ENCODE assay signal across 8 mouse cellular contexts in genomic region chr13:68581747-68582516, GRCm38 (mm10). TPM values are rescaled to one million over a fixed set of nuclear protein-coding genes. Genes with fewer than 3 reads are reported as not detected.
DNase-seq lines count a peak whose midpoint lies in the region; ATAC-seq and TF ChIP-seq lines count a peak whose summit lies in the region.

TSS of gene Mtrr (minus strand) at chr13:68582149.
TSS of gene Fastkd3 (plus strand) at chr13:68582234.

- TF ChIP-seq EP300 in heart, adult 2 months (IDR thresholded peaks at IDR 0.05; ENCODE audit: insufficient read depth, low read depth, low read length) = 0 out of 2 replicates have a peak, but pooled peaks have one; percentile 31

- H3K4me3 ChIP-seq in embryonic facial prominence, embryonic 14.5 days (ENCODE audit: low read depth, low read length) = peak within 1 kb of the TSS; percentile 87
- peak within 1 kb of the TSS; percentile 93 for H3K4me3 ChIP-seq in heart, adult 2 months
- peak within 1 kb of the TSS; percentile 80 for H3K4me3 ChIP-seq in limb, embryonic 13.5 days
- peak within 1 kb of the TSS; percentile 86 for H3K4me3 ChIP-seq in midbrain, embryonic 16.5 days (ENCODE audit: low read depth, low read length)

- TF ChIP-seq POLR2A in heart, adult 2 months (IDR thresholded peaks at IDR 0.05; ENCODE audit: insufficient read depth, low read depth, low read length) = peak; percentile 81

- TF ChIP-seq CTCF in heart, adult 2 months (IDR thresholded peaks at IDR 0.05) = no peak

- under 1% methylated on average over 58 of the region's 81 CpGs for WGBS in embryonic facial prominence, embryonic 14.5 days
- WGBS in heart, adult 2 months = under 1% methylated on average over 81 of the region's 81 CpGs
- WGBS in limb, embryonic 13.5 days = under 1% methylated on average over 81 of the region's 81 CpGs
- WGBS in midbrain, embryonic 16.5 days = under 1% methylated on average over 81 of the region's 81 CpGs

- peak within 1 kb of the TSS; percentile 94 for H3K4me2 ChIP-seq in embryonic facial prominence, embryonic 14.5 days (ENCODE audit: low read depth, low read length)
- peak within 1 kb of the TSS; percentile 93 for H3K4me2 ChIP-seq in limb, embryonic 13.5 days (replicated peaks)
- H3K4me2 ChIP-seq in midbrain, embryonic 16.5 days (ENCODE audit: low read length) = peak within 1 kb of the TSS; percentile 97

- intact Hi-C loops in heart, adult 2 months (cut with DNase I) = loop anchor here (10.0 kb wide), 4 partner anchors 903 to 1233 kb away; partner anchors contain the start of genes Nsun2, Srd5a1 and Tent4a

- peak; percentile 90 for DNase-seq in 3T3-L1 (ENCODE audit: low read depth, low spot score)
- peak; percentile 98 for DNase-seq in adrenal gland, postnatal 4 days (ENCODE audit: low spot score in 2 of 2)
- peak; percentile 98 for DNase-seq in embryonic facial prominence, embryonic 14.5 days (ENCODE audit: low spot score)
- DNase-seq in heart, adult 2 months = peak; percentile 97 to 98
- peak; percentile 98 for DNase-seq in kidney, adult 8-10 months
- peak; percentile 83 to 93 for DNase-seq in spleen, postnatal 10 days (ENCODE audit: low spot score in 2 of 2)

- ATAC-seq in embryonic facial prominence, embryonic 14.5 days (ENCODE audit: low read depth) = peak; percentile 100
- ATAC-seq in limb, embryonic 13.5 days (ENCODE audit: low FRiP score, low read depth) = peak; percentile 99
- ATAC-seq in midbrain, embryonic 16.5 days = peak; percentile 99

- H3K27me3 ChIP-seq in embryonic facial prominence, embryonic 14.5 days (replicated peaks; ENCODE audit: control insufficient read depth, insufficient read depth, low read length) = no peaks in the 10 kb centered on the region
- H3K27me3 ChIP-seq in heart, adult 2 months (ENCODE audit: control insufficient read depth, insufficient read depth, low read length) = no peaks in the 10 kb centered on the region
- H3K27me3 ChIP-seq in limb, embryonic 13.5 days = no peaks in the 10 kb centered on the region
- no peaks in the 10 kb centered on the region for H3K27me3 ChIP-seq in midbrain, embryonic 16.5 days (ENCODE audit: control insufficient read depth, insufficient read depth, low read depth, low read length)

- peaks cover 6% of the 10 kb centered on the region; the same call in 1 of the 2 replicates for H3K4me1 ChIP-seq in embryonic facial prominence, embryonic 14.5 days (ENCODE audit: control insufficient read depth, insufficient read depth, low read length)
- H3K4me1 ChIP-seq in heart, adult 2 months (ENCODE audit: control insufficient read depth, insufficient read depth, low read length) = peaks cover 2% of the 10 kb centered on the region
- H3K4me1 ChIP-seq in limb, embryonic 13.5 days = peaks cover 18% of the 10 kb centered on the region
- peaks cover 20% of the 10 kb centered on the region for H3K4me1 ChIP-seq in midbrain, embryonic 16.5 days (ENCODE audit: control insufficient read depth, insufficient read depth, low read length)

- no peaks in the 10 kb centered on the region for H3K9me3 ChIP-seq in embryonic facial prominence, embryonic 14.5 days (ENCODE audit: control insufficient read depth, low read length)
- H3K9me3 ChIP-seq in limb, embryonic 13.5 days = no peaks in the 10 kb centered on the region
- no peaks in the 10 kb centered on the region for H3K9me3 ChIP-seq in midbrain, embryonic 16.5 days (replicated peaks; ENCODE audit: control insufficient read depth, low read length, poor library complexity, severe bottlenecking)

- H3K9ac ChIP-seq in embryonic facial prominence, embryonic 14.5 days (ENCODE audit: low read depth, low read length) = peak within 1 kb of the TSS; percentile 85
- H3K9ac ChIP-seq in heart, adult 2 months (ENCODE audit: low read depth, low read length) = peak within 1 kb of the TSS; percentile 69
- peak within 1 kb of the TSS; percentile 83 for H3K9ac ChIP-seq in limb, embryonic 13.5 days
- H3K9ac ChIP-seq in midbrain, embryonic 16.5 days (ENCODE audit: low read depth, low read length) = peak within 1 kb of the TSS; percentile 81

- H3K79me2 ChIP-seq in heart, adult 2 months (replicated peaks; ENCODE audit: control insufficient read depth, insufficient read depth, low read length) = no peaks in the 10 kb centered on the region

- peaks cover 44% of the 10 kb centered on the region for H3K36me3 ChIP-seq in embryonic facial prominence, embryonic 14.5 days (ENCODE audit: control insufficient read depth, insufficient read depth, low read length)
- H3K36me3 ChIP-seq in heart, adult 2 months (ENCODE audit: control insufficient read depth, insufficient read depth, low read length) = no peaks in the 10 kb centered on the region
- H3K36me3 ChIP-seq in limb, embryonic 13.5 days = peaks cover 50% of the 10 kb centered on the region
- H3K36me3 ChIP-seq in midbrain, embryonic 16.5 days (ENCODE audit: control insufficient read depth, insufficient read depth, low read length) = peaks cover 13% of the 10 kb centered on the region

- peak within 1 kb of the TSS; percentile 81 for H3K27ac ChIP-seq in embryonic facial prominence, embryonic 14.5 days (replicated peaks; ENCODE audit: low read depth, low read length)
- peak within 1 kb of the TSS; percentile 90 for H3K27ac ChIP-seq in heart, adult 2 months
- peak within 1 kb of the TSS; percentile 73; the same call in 1 of the 2 replicates for H3K27ac ChIP-seq in limb, embryonic 13.5 days
- peak within 1 kb of the TSS; percentile 80 for H3K27ac ChIP-seq in midbrain, embryonic 16.5 days (ENCODE audit: low read length)

RNA-seq across cellular contexts. Expression of gene Mtrr, which starts in this region (rescaled TPM):
- 10 to 100 TPM; 26.0 to 30.0 TPM for total RNA-seq in adrenal gland, postnatal 4 days (2021)
- polyA plus RNA-seq in embryonic facial prominence, embryonic 14.5 days (2014; fragmentation: Nextera tagmentation; extraction: Ambion mirVana) = 13.6 and 15.7 TPM in 2 replicates
- total RNA-seq in heart, adult 2 months (2021) = 10 to 100 TPM; 15.8 to 19.3 TPM
- polyA plus RNA-seq in heart, adult 2 months (2012; rRNA removed) = 9.2 and 10.5 TPM in 2 replicates
- 19.3 and 23.1 TPM in 2 replicates for polyA plus RNA-seq in limb, embryonic 13.5 days (2015; fragmentation: Nextera tagmentation; extraction: Ambion mirVana)
- 13.3 and 14.3 TPM in 2 replicates for polyA plus RNA-seq in midbrain, embryonic 16.5 days (2015; fragmentation: Nextera tagmentation; extraction: Ambion mirVana)

RNA-seq across cellular contexts. Expression of gene Fastkd3, which starts in this region (rescaled TPM):
- 10 to 100 TPM; 21.5 to 23.8 TPM for total RNA-seq in adrenal gland, postnatal 4 days (2021)
- polyA plus RNA-seq in embryonic facial prominence, embryonic 14.5 days (2014; fragmentation: Nextera tagmentation; extraction: Ambion mirVana) = 25.1 and 27.1 TPM in 2 replicates
- total RNA-seq in heart, adult 2 months (2021) = 10 to 100 TPM; 12.0 to 15.2 TPM
- 13.3 and 15.7 TPM in 2 replicates for polyA plus RNA-seq in heart, adult 2 months (2012; rRNA removed)
- polyA plus RNA-seq in limb, embryonic 13.5 days (2015; fragmentation: Nextera tagmentation; extraction: Ambion mirVana) = 32.4 and 38.1 TPM in 2 replicates
- polyA plus RNA-seq in midbrain, embryonic 16.5 days (2015; fragmentation: Nextera tagmentation; extraction: Ambion mirVana) = 21.3 and 24.6 TPM in 2 replicates

Comparison
In these comparisons a context has a peak if more than half of its experiments do, and no peak if none do; other contexts are left out.
1. Peak in every context shown above with its lines: DNase-seq, ATAC-seq, H3K4me3 ChIP-seq and H3K27ac ChIP-seq.